Mouse (Mus musculus): ENCODE data around the gene Lsm14b. TPM values are rescaled to one million over a fixed set of nuclear protein-coding genes. Genes with fewer than 3 reads are reported as not detected.

Lsm14b gene
- 47.1 and 59.0 TPM in 2 replicates for polyA plus RNA-seq (2012; rRNA removed)

GRCm38 (mm10) chr2:180024401-180025098 lies at the start of gene Lsm14b:
Gene Lsm14b (plus strand): TSS chr2:180024987.

GRCm38 (mm10) chr2:179976628-179977343 lies 48.0 kb upstream of the Lsm14b start, which contains the start of gene Taf4:
Gene Taf4 (minus strand): TSS chr2:179976646.

GRCm38 (mm10) chr2:180042256-180042857 lies 17.6 kb downstream of the Lsm14b start, which contains the start of the genes Psma7 and Ss18l1:
Gene Psma7 (minus strand): TSS chr2:180042433.
Gene Ss18l1 (plus strand): TSS chr2:180042509.

GRCm38 (mm10) chr2:180070481-180071453 lies 46.0 kb downstream of the Lsm14b start, which contains the start of gene Mtg2:
Gene Mtg2 (plus strand): TSS chr2:180070588.

Other genes with a start within 250 kb of the Lsm14b start
- gene Taf4, start 48.3 kb upstream of the Lsm14b start, polyA plus RNA-seq (2012; rRNA removed) = 13.5 and 16.6 TPM in 2 replicates
- gene Psma7, start 17.4 kb downstream of the Lsm14b start, polyA plus RNA-seq (2012; rRNA removed) = 132 and 137 TPM in 2 replicates
- 7.0 and 8.2 TPM in 2 replicates for gene Ss18l1, start 17.5 kb downstream of the Lsm14b start, polyA plus RNA-seq (2012; rRNA removed)
- 11.2 and 13.1 TPM in 2 replicates for gene Mtg2, start 45.6 kb downstream of the Lsm14b start, polyA plus RNA-seq (2012; rRNA removed)
- 0.13 and 0.23 TPM in 2 replicates for gene Hrh3, start 79.5 kb downstream of the Lsm14b start, polyA plus RNA-seq (2012; rRNA removed)
- 47.0 and 47.9 TPM in 2 replicates for gene Osbpl2, start 94.3 kb downstream of the Lsm14b start, polyA plus RNA-seq (2012; rRNA removed)
- 114 and 125 TPM in 2 replicates for gene Adrm1, start 146.5 kb downstream of the Lsm14b start, polyA plus RNA-seq (2012; rRNA removed)
- 60.6 and 63.4 TPM in 2 replicates for gene Lama5, start 200.9 kb downstream of the Lsm14b start, polyA plus RNA-seq (2012; rRNA removed)
- gene Rps21, start 232.4 kb downstream of the Lsm14b start, polyA plus RNA-seq (2012; rRNA removed) = 2,955 and 3,485 TPM in 2 replicates
- 33.6 and 35.1 TPM in 2 replicates for gene Cables2, start 248.5 kb downstream of the Lsm14b start, polyA plus RNA-seq (2012; rRNA removed)

Measured in colon, adult 2 months (tissue).